Mouse (Mus musculus) CH12.LX (cell line): Measurements from ENCODE around the gene Unc13a. TPM values are rescaled to one million over a fixed set of nuclear protein-coding genes. Genes with fewer than 3 reads are reported as not detected.

Experiments
- DNase-seq: peaks from one replicate; pipeline ENCODE4 v3.0.0-alpha.2; 2013; ENCODE audit errors: extremely low read depth
- H3K27ac ChIP-seq: 2 replicates; pipeline ENCODE4 v1.5.1; 2012; ENCODE audit warnings: low read depth, mild to moderate bottlenecking, control low read depth, moderate library complexity; ENCODE audit not compliant: insufficient read depth
- H3K27me3 ChIP-seq: replicated peaks from 2 replicates; pipeline ENCODE3; 2012; ENCODE audit warnings: inconsistent platforms
- H3K36me3 ChIP-seq, 2 experiments: replicated peaks in 1 of 2; 2 replicates each; pipeline versions ENCODE3 to v1.6.1; 2012; ENCODE audit warnings: inconsistent platforms in 1 of 2, low read length in 1 of 2, mild to moderate bottlenecking in 1 of 2, mixed read lengths in 1 of 2, moderate library complexity in 1 of 2; ENCODE audit not compliant: control insufficient read depth in 1 of 2, insufficient read depth in 1 of 2
- H3K4me1 ChIP-seq, 2 experiments: 2 replicates each; pipeline ENCODE4 v1.6.1; 2012; ENCODE audit warnings: inconsistent platforms in 1 of 2, moderate library complexity in 1 of 2; ENCODE audit not compliant: insufficient read depth in 2 of 2, control insufficient read depth in 1 of 2
- H3K4me2 ChIP-seq: 2 replicates; pipeline ENCODE4 v1.6.1; 2012; ENCODE audit warnings: low read depth, mild to moderate bottlenecking, control low read depth; ENCODE audit not compliant: poor library complexity, insufficient read depth, severe bottlenecking
- H3K4me3 ChIP-seq, 3 experiments: fragments of 150-350 bp in 1 of 3; sonication (generic) in 1 of 3; replicated peaks in 1 of 3; 2 replicates each; pipeline versions ENCODE3 to v1.5.1; 2011 to 2012; ENCODE audit warnings: low read depth in 2 of 3, low read length in 2 of 3, mild to moderate bottlenecking in 2 of 3, moderate library complexity in 2 of 3, control low read depth in 1 of 3, improper control_type of control experiment in 1 of 3, inconsistent platforms in 1 of 3, mixed read lengths in 1 of 3; ENCODE audit not compliant: poor library complexity in 1 of 3
- H3K79me2 ChIP-seq: replicated peaks from 2 replicates; pipeline ENCODE4 v1.6.1; 2012; ENCODE audit warnings: mild to moderate bottlenecking, moderate library complexity; ENCODE audit not compliant: control insufficient read depth, poor library complexity, insufficient read depth, severe bottlenecking; ENCODE audit errors: extremely low read depth
- H3K9ac ChIP-seq: 2 replicates; pipeline ENCODE4 v1.6.1; 2012; ENCODE audit warnings: low read depth, mild to moderate bottlenecking, control low read depth, moderate library complexity; ENCODE audit not compliant: insufficient read depth
- H3K9me3 ChIP-seq: replicated peaks from 2 replicates; pipeline ENCODE3; 2012; ENCODE audit warnings: low read length, inconsistent platforms, mixed read lengths
- BHLHE40 ChIP-seq: IDR thresholded peaks from 2 replicates; pipeline ENCODE4 v1.6.1; 2011; ENCODE audit warnings: mild to moderate bottlenecking, low read depth, low read length, improper control_type of control experiment
- CHD1 ChIP-seq: IDR thresholded peaks from 2 replicates; pipeline ENCODE4 v1.6.1; 2012; ENCODE audit warnings: low read depth, low read length, improper control_type of control experiment, inconsistent platforms
- CHD2 ChIP-seq: IDR thresholded peaks from 2 replicates; pipeline ENCODE4 v1.6.1; 2011; ENCODE audit warnings: low read length, improper control_type of control experiment
- CTCF ChIP-seq, 2 experiments: IDR thresholded peaks in 1 of 2; conservative IDR thresholded peaks in 1 of 2; 2 replicates each; pipeline ENCODE4 v1.5.1; 2011 to 2012; ENCODE audit warnings: low read depth in 2 of 2, low read length in 2 of 2, improper control_type of control experiment in 1 of 2, inconsistent platforms in 1 of 2, mild to moderate bottlenecking in 1 of 2, moderate library complexity in 1 of 2
- E2F4 ChIP-seq: IDR thresholded peaks from 2 replicates; pipeline ENCODE4 v1.6.1; 2011; ENCODE audit warnings: low read depth, low read length, improper control_type of control experiment; ENCODE audit not compliant: insufficient replicate concordance
- ELF1 ChIP-seq: IDR thresholded peaks from 2 replicates; pipeline ENCODE4 v1.6.1; 2014; ENCODE audit warnings: low read depth, mild to moderate bottlenecking, inconsistent platforms, low read length, improper control_type of control experiment
- EP300 ChIP-seq: IDR thresholded peaks from 2 replicates; pipeline ENCODE4 v1.6.1; 2011; ENCODE audit warnings: low read length, improper control_type of control experiment
- ETS1 ChIP-seq: conservative IDR thresholded peaks from 2 replicates; pipeline ENCODE4 v1.6.1; 2012; ENCODE audit warnings: low read depth, mild to moderate bottlenecking, inconsistent platforms, low read length, improper control_type of control experiment, moderate library complexity
- GABPA ChIP-seq: IDR thresholded peaks from 2 replicates; pipeline ENCODE4 v1.6.1; 2012; ENCODE audit warnings: low read depth, low read length, improper control_type of control experiment, inconsistent platforms; ENCODE audit not compliant: insufficient replicate concordance
- HCFC1 ChIP-seq: IDR thresholded peaks from 2 replicates; pipeline ENCODE4 v1.6.1; 2012; ENCODE audit warnings: low read depth, mild to moderate bottlenecking, inconsistent platforms, low read length, improper control_type of control experiment
- IRF4 ChIP-seq: IDR thresholded peaks from 2 replicates; pipeline ENCODE4 v1.6.1; 2014; ENCODE audit warnings: low read depth, mild to moderate bottlenecking, inconsistent platforms, low read length, improper control_type of control experiment
- JUN ChIP-seq: IDR thresholded peaks from 2 replicates; pipeline ENCODE4 v1.6.1; 2011; ENCODE audit warnings: low read depth, mild to moderate bottlenecking, low read length, improper control_type of control experiment, moderate library complexity; ENCODE audit not compliant: insufficient read depth
- JUND ChIP-seq: conservative IDR thresholded peaks from 2 replicates; pipeline ENCODE4 v1.6.1; 2011; ENCODE audit warnings: low read depth, low read length, improper control_type of control experiment
- KAT2A ChIP-seq: IDR thresholded peaks from 2 replicates; pipeline ENCODE4 v1.6.1; 2012; ENCODE audit warnings: low read length, improper control_type of control experiment, inconsistent platforms; ENCODE audit not compliant: insufficient replicate concordance
- MAFK ChIP-seq: IDR thresholded peaks from 2 replicates; pipeline ENCODE4 v1.6.1; 2011; ENCODE audit warnings: low read length, improper control_type of control experiment; ENCODE audit not compliant: insufficient replicate concordance
- MAX ChIP-seq: IDR thresholded peaks from 2 replicates; pipeline ENCODE4 v1.6.1; 2011; ENCODE audit warnings: low read length, improper control_type of control experiment
- MAZ ChIP-seq: IDR thresholded peaks from 2 replicates; pipeline ENCODE4 v1.6.1; 2012; ENCODE audit warnings: low read depth, mild to moderate bottlenecking, inconsistent platforms, low read length, improper control_type of control experiment, moderate library complexity
- MEF2A ChIP-seq: IDR thresholded peaks from 2 replicates; pipeline ENCODE4 v1.6.1; 2014; ENCODE audit warnings: low read depth, mild to moderate bottlenecking, inconsistent platforms, low read length, improper control_type of control experiment, borderline replicate concordance
- MXI1 ChIP-seq: IDR thresholded peaks from 2 replicates; pipeline ENCODE4 v1.6.1; 2011; ENCODE audit warnings: mild to moderate bottlenecking, low read depth, low read length, improper control_type of control experiment
- MYC ChIP-seq: IDR thresholded peaks from 2 replicates; pipeline ENCODE4 v1.6.1; 2011; ENCODE audit warnings: low read depth, mild to moderate bottlenecking, improper control_type of control experiment, low read length
- NELFE ChIP-seq: IDR thresholded peaks from 2 replicates; pipeline ENCODE4 v1.6.1; 2011; ENCODE audit warnings: low read depth, low read length, improper control_type of control experiment
- NRF1 ChIP-seq: IDR thresholded peaks from 2 replicates; pipeline ENCODE4 v1.6.1; 2014; ENCODE audit warnings: low read depth, mild to moderate bottlenecking, inconsistent platforms, low read length, improper control_type of control experiment, moderate library complexity
- PAX5 ChIP-seq: IDR thresholded peaks from 2 replicates; pipeline ENCODE4 v1.6.1; 2012; ENCODE audit warnings: low read length, inconsistent platforms, mixed read lengths
- POLR2A ChIP-seq: IDR thresholded peaks from 2 replicates; pipeline ENCODE4 v1.6.1; 2011; ENCODE audit warnings: low read depth, mild to moderate bottlenecking, improper control_type of control experiment, low read length
- POLR2AphosphoS2 ChIP-seq: IDR thresholded peaks from 2 replicates; pipeline ENCODE4 v1.6.1; 2011; ENCODE audit warnings: low read depth, low read length, improper control_type of control experiment
- RAD21 ChIP-seq: IDR thresholded peaks from 2 replicates; pipeline ENCODE4 v1.6.1; 2011; ENCODE audit warnings: low read depth, mild to moderate bottlenecking, low read length, improper control_type of control experiment, moderate library complexity
- RCOR1 ChIP-seq: conservative IDR thresholded peaks from 2 replicates; pipeline ENCODE4 v1.6.1; 2012; ENCODE audit warnings: low read depth, mild to moderate bottlenecking, inconsistent platforms, low read length, improper control_type of control experiment
- SIN3A ChIP-seq: IDR thresholded peaks from 2 replicates; pipeline ENCODE4 v1.6.1; 2012; ENCODE audit warnings: low read length, improper control_type of control experiment, inconsistent platforms
- SMC3 ChIP-seq: IDR thresholded peaks from 2 replicates; pipeline ENCODE4 v1.6.1; 2011; ENCODE audit warnings: low read depth, low read length, improper control_type of control experiment
- TBP ChIP-seq: conservative IDR thresholded peaks from 2 replicates; pipeline ENCODE4 v1.6.1; 2011; ENCODE audit warnings: low read depth, low read length, improper control_type of control experiment
- TCF12 ChIP-seq: IDR thresholded peaks from 2 replicates; pipeline ENCODE4 v1.6.1; 2014; ENCODE audit warnings: low read depth, mild to moderate bottlenecking, inconsistent platforms, low read length, improper control_type of control experiment
- UBTF ChIP-seq: IDR thresholded peaks from 2 replicates; pipeline ENCODE4 v1.6.1; 2012; ENCODE audit warnings: low read depth, mild to moderate bottlenecking, inconsistent platforms, low read length, improper control_type of control experiment, moderate library complexity
- USF1 ChIP-seq: IDR thresholded peaks from 2 replicates; pipeline ENCODE4 v1.6.1; 2014; ENCODE audit warnings: low read depth, mild to moderate bottlenecking, inconsistent platforms, low read length, improper control_type of control experiment
- USF2 ChIP-seq: conservative IDR thresholded peaks from 2 replicates; pipeline ENCODE4 v1.6.1; 2011; ENCODE audit warnings: low read depth, low read length, improper control_type of control experiment
- ZC3H11A ChIP-seq: IDR thresholded peaks from 2 replicates; pipeline ENCODE4 v1.6.1; 2012; ENCODE audit warnings: low read depth, mild to moderate bottlenecking, inconsistent platforms, low read length, improper control_type of control experiment
- ZKSCAN1 ChIP-seq: IDR thresholded peaks from 2 replicates; pipeline ENCODE4 v1.6.1; 2012; ENCODE audit warnings: low read depth, inconsistent platforms, low read length, improper control_type of control experiment, borderline replicate concordance
- ZMIZ1 ChIP-seq: IDR thresholded peaks from 2 replicates; pipeline ENCODE4 v1.6.1; 2012; ENCODE audit warnings: low read depth, mild to moderate bottlenecking, inconsistent platforms, low read length, improper control_type of control experiment
- ZNF384 ChIP-seq: IDR thresholded peaks from 2 replicates; pipeline ENCODE4 v1.6.1; 2012; ENCODE audit warnings: low read depth, low read length, improper control_type of control experiment, inconsistent platforms
- dilution Hi-C: fragments of 300-500 bp; cut with MboI; formaldehyde crosslinking; loops from 2 replicates; pipeline ENCODE4 v1.14.3; 2020; ENCODE audit warnings: low sequenced_read_pairs; ENCODE audit not compliant: extremely low pct_unique_long_range_greater_than_20kb, extremely low pct_ligation_motif_present
- in situ Hi-C: fragments of 300-500 bp; cut with MboI; formaldehyde crosslinking; loops from 3 replicates; pipeline ENCODE4 v1.14.3; 2019; ENCODE audit warnings: low sequenced_read_pairs, low pct_ligation_motif_present, low pct_unique_long_range_greater_than_20kb, mixed read lengths
- polyA plus RNA-seq: library from polyadenylated mRNA; unstranded; fragments of >175 nt; gene quantifications from 2 replicates; pipeline ENCODE4 v1.2.1, GENCODE M21; 2012; ENCODE audit warnings: low read depth; ENCODE audit not compliant: insufficient read length
- total RNA-seq, 2 experiments: library from RNA; depleted of rRNA; stranded (reverse); fragments of 300-350 nt in 1 of 2; fragments of >200 nt in 1 of 2; gene quantifications; 2 replicates each; pipeline ENCODE4 v1.2.3; 2012 to 2014

The Unc13a gene
- total and polyA plus RNA-seq, 3 experiments: 0.68 to 2.1 (median 1.0) TPM

GRCm38 (mm10) chr8:71627265-71628099, 44.1 kb downstream of the Unc13a start:
- Histone ChIP-seq H3K4me2 (peak overlapping the region; percentile 84), H3K27ac (peak overlapping the region; percentile 99), H3K4me1 (peaks cover 44 to 74% of the 10 kb centered on the region in 2 experiments), H3K9ac (peak overlapping the region; percentile 60), H3K36me3 (peaks cover 29 to 63% of the 10 kb centered on the region in 2 experiments), H3K9me3 (peaks cover 25% of the 10 kb centered on the region), H3K27me3 (no peaks in the 10 kb centered on the region), H3K79me2 (no peaks in the 10 kb centered on the region), H3K4me3 (peak overlapping the region in 2 of 3 experiments; percentile 17 to 31)
- dilution Hi-C loops (no loop called here), in situ Hi-C loops (no loop called here)
- peak; percentile 81 for DNase-seq
- TF ChIP-seq MAFK (no peak), POLR2A (peak; percentile 61), UBTF (peak; percentile 75; the same call in 1 of the 2 replicates), TBP (peak; percentile 85), MYC (no peak), CTCF (conservative IDR thresholded peaks at IDR 0.05 in 1 of 2, IDR thresholded peaks at IDR 0.05 in 1 of 2; ENCODE audit: low read depth in 2 of 2, low read length in 2 of 2) (no peak), ELF1 (peak; percentile 73), CHD2 (peak; percentile 62), HCFC1 (no peak), MXI1 (peak; percentile 60), SMC3 (0 out of 2 replicates have a peak, but pooled peaks have one; percentile 1), NELFE (no peak), RAD21 (no peak), BHLHE40 (peak; percentile 4; the same call in 1 of the 2 replicates), TCF12 (peak; percentile 81), USF1 (no peak), ETS1 (peak; percentile 79; the same call in 1 of the 2 replicates), ZC3H11A (no peak), GABPA (no peak), IRF4 (peak; percentile 55), USF2 (no peak), E2F4 (no peak), NRF1 (no peak), ZNF384 (no peak), JUND (no peak), CHD1 (peak; percentile 85), MAZ (peak; percentile 63; the same call in 1 of the 2 replicates), ZMIZ1 (peak; percentile 42; the same call in 1 of the 2 replicates), POLR2AphosphoS2 (peak; percentile 41; the same call in 1 of the 2 replicates), RCOR1 (no peak), PAX5 (no peak), SIN3A (peak; percentile 47; the same call in 1 of the 2 replicates), JUN (no peak), KAT2A (no peak), EP300 (peak; percentile 30), ZKSCAN1 (no peak), MEF2A (peak; percentile 63), MAX (0 out of 2 replicates have a peak, but pooled peaks have one; percentile 16)
